Mouse (Mus musculus): ENCODE results near the gene Lrrc55. TPM values are rescaled to one million over a fixed set of nuclear protein-coding genes. Genes with fewer than 3 reads are reported as not detected.
A peak's percentile ranks its signal among the peaks of the same experiment; 100 is the strongest.

Lrrc55 gene
- polyA plus RNA-seq, 1 experiment from 2014 or later = 0.81 TPM

GRCm38 (mm10) chr2:85140833-85141232 is 56.2 kb downstream of the Lrrc55 start:
- no peak overlapping the region for H3K4me3 ChIP-seq (ENCODE audit: low read depth, low read length)

DNA sequence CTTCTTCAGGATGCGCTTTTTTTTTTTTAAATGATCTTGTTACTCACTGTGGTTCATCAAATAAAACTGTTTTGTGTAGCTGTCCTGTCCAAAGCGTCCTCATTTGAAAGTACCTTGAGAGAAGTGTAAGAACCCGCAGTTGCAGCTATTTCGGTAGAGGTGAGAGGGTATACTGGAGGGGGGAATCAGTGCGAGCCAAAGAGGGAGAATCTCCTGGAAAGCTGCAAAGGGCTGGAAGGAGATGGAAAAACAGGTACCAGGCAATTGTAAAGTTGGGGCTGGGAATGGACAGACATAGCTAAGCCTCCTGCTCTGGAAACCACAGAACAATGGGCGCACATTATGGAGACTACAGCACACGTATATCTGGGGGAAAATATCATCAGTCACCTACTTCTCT is 57.2 kb downstream of the Lrrc55 start:
- Histone ChIP-seq H3K4me1 (replicated peaks; ENCODE audit: control insufficient read depth, insufficient read depth, low read length) (no peaks in the 10 kb centered on the region), H3K27me3 (ENCODE audit: control insufficient read depth, insufficient read depth, low read length) (no peaks in the 10 kb centered on the region), H3K9me3 (ENCODE audit: control insufficient read depth, low read length) (no peaks in the 10 kb centered on the region), H3K9ac (ENCODE audit: low read length) (no peak overlapping the region), H3K4me2 (ENCODE audit: low read depth, low read length, severe bottlenecking) (no peak overlapping the region), H3K27ac (ENCODE audit: low read depth, low read length) (no peak overlapping the region), H3K36me3 (ENCODE audit: control insufficient read depth, insufficient read depth, low read length) (no peaks in the 10 kb centered on the region), H3K4me3 (ENCODE audit: low read depth, low read length) (no peak overlapping the region)
- WGBS = 72% methylated on average over 7 of the region's 7 CpGs
- DNase-seq (ENCODE audit: low spot score) (no peak), ATAC-seq (replicated peaks; ENCODE audit: low FRiP score) (no peak)

More at GRCm38 (mm10) chr2:85140833-85141232, 56.2 kb downstream of the Lrrc55 start:
- Histone ChIP-seq H3K9me3 (ENCODE audit: control insufficient read depth, low read length) (no peaks in the 10 kb centered on the region), H3K4me2 (ENCODE audit: low read depth, low read length, severe bottlenecking) (no peak overlapping the region), H3K9ac (ENCODE audit: low read length) (no peak overlapping the region), H3K4me1 (replicated peaks; ENCODE audit: control insufficient read depth, insufficient read depth, low read length) (no peaks in the 10 kb centered on the region), H3K36me3 (ENCODE audit: control insufficient read depth, insufficient read depth, low read length) (no peaks in the 10 kb centered on the region), H3K27ac (ENCODE audit: low read depth, low read length) (no peak overlapping the region), H3K27me3 (ENCODE audit: control insufficient read depth, insufficient read depth, low read length) (no peaks in the 10 kb centered on the region)
- no peak for DNase-seq (ENCODE audit: low spot score)
- ATAC-seq (replicated peaks; ENCODE audit: low FRiP score) = no peak

DNA sequence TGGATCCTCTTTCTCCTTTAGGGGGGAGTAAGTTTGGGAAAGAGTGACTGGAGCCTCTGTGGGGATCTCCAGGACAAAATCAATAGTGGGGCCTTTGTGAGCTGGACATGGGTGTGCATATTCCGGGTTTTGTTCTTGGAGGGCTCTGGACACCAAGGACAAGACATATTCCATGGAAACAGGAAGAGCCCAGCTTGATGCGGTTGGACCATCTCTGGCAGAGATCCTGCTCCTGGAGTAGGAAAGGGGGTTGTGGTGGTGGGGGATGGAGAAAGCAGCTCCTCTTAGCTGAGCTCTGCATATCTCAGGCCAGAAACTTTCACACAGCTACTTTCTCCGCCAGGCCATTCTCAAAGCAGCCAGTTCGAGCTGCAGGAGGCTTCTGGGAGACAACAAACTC is 57.6 kb downstream of the Lrrc55 start:
- Histone ChIP-seq H3K4me2 (ENCODE audit: low read depth, low read length, severe bottlenecking) (no peak overlapping the region), H3K4me3 (ENCODE audit: low read depth, low read length) (no peak overlapping the region), H3K9ac (ENCODE audit: low read length) (no peak overlapping the region), H3K27ac (ENCODE audit: low read depth, low read length) (no peak overlapping the region), H3K4me1 (replicated peaks; ENCODE audit: control insufficient read depth, insufficient read depth, low read length) (no peaks in the 10 kb centered on the region), H3K27me3 (ENCODE audit: control insufficient read depth, insufficient read depth, low read length) (no peaks in the 10 kb centered on the region), H3K36me3 (ENCODE audit: control insufficient read depth, insufficient read depth, low read length) (no peaks in the 10 kb centered on the region), H3K9me3 (ENCODE audit: control insufficient read depth, low read length) (no peaks in the 10 kb centered on the region)
- no peak for ATAC-seq (replicated peaks; ENCODE audit: low FRiP score)
- WGBS = 69% methylated on average over 4 of the region's 4 CpGs
- no peak for DNase-seq (ENCODE audit: low spot score)

GRCm38 (mm10) chr2:85138143-85138542 is 58.9 kb downstream of the Lrrc55 start:
- WGBS = 29% methylated on average over 2 of the region's 2 CpGs
- Histone ChIP-seq H3K36me3 (ENCODE audit: control insufficient read depth, insufficient read depth, low read length) (no peaks in the 10 kb centered on the region), H3K9me3 (ENCODE audit: control insufficient read depth, low read length) (no peaks in the 10 kb centered on the region), H3K27me3 (ENCODE audit: control insufficient read depth, insufficient read depth, low read length) (no peaks in the 10 kb centered on the region), H3K4me3 (ENCODE audit: low read depth, low read length) (no peak overlapping the region), H3K9ac (ENCODE audit: low read length) (no peak overlapping the region), H3K4me1 (replicated peaks; ENCODE audit: control insufficient read depth, insufficient read depth, low read length) (no peaks in the 10 kb centered on the region), H3K27ac (ENCODE audit: low read depth, low read length) (no peak overlapping the region), H3K4me2 (ENCODE audit: low read depth, low read length, severe bottlenecking) (no peak overlapping the region)
- no peak for ATAC-seq (replicated peaks; ENCODE audit: low FRiP score)
- no peak for DNase-seq (ENCODE audit: low spot score)

- Histone ChIP-seq H3K4me2 (ENCODE audit: low read depth, low read length, severe bottlenecking) (no peak overlapping the region), H3K36me3 (ENCODE audit: control insufficient read depth, insufficient read depth, low read length) (no peaks in the 10 kb centered on the region), H3K27ac (ENCODE audit: low read depth, low read length) (no peak overlapping the region), H3K9ac (ENCODE audit: low read length) (no peak overlapping the region), H3K4me1 (replicated peaks; ENCODE audit: control insufficient read depth, insufficient read depth, low read length) (no peaks in the 10 kb centered on the region), H3K4me3 (ENCODE audit: low read depth, low read length) (peak overlapping the region; percentile 2; the same call in 1 of the 2 replicates), H3K9me3 (ENCODE audit: control insufficient read depth, low read length) (no peaks in the 10 kb centered on the region), H3K27me3 (ENCODE audit: control insufficient read depth, insufficient read depth, low read length) (no peaks in the 10 kb centered on the region)
- 69% methylated on average over 10 of the region's 10 CpGs for WGBS
- DNase-seq (ENCODE audit: low spot score) = no peak
- no peak for ATAC-seq (replicated peaks; ENCODE audit: low FRiP score)
These were observed 59.3 kb downstream of the Lrrc55 start for GRCm38 (mm10) chr2:85137601-85138140.

DNA sequence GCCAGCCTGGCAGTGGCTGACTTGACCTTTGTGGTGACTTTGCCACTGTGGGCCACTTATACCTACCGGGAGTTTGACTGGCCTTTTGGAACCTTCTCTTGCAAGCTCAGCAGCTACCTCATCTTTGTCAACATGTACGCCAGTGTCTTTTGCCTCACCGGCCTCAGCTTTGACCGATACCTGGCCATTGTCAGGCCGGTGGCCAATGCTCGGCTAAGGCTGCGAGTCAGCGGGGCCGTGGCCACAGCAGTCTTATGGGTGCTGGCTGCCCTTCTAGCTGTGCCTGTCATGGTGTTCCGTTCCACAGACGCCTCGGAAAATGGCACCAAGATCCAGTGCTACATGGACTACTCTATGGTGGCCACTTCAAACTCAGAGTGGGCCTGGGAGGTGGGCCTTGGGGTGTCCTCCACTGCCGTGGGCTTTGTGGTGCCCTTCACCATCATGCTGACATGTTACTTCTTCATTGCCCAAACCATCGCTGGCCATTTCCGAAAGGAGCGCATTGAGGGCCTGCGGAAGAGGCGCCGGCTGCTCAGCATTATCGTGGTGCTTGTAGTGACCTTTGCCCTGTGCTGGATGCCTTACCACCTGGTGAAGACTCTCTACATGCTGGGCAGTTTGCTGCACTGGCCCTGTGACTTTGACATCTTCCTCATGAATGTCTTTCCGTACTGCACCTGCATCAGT is 60.0 kb downstream of the Lrrc55 start:
- Histone ChIP-seq H3K27me3 (ENCODE audit: control insufficient read depth, insufficient read depth, low read length) (no peaks in the 10 kb centered on the region), H3K36me3 (ENCODE audit: control insufficient read depth, insufficient read depth, low read length) (no peaks in the 10 kb centered on the region), H3K4me3 (ENCODE audit: low read depth, low read length) (peak overlapping the region; percentile 2; the same call in 1 of the 2 replicates), H3K4me1 (replicated peaks; ENCODE audit: control insufficient read depth, insufficient read depth, low read length) (no peaks in the 10 kb centered on the region), H3K9ac (ENCODE audit: low read length) (no peak overlapping the region), H3K27ac (ENCODE audit: low read depth, low read length) (no peak overlapping the region), H3K9me3 (ENCODE audit: control insufficient read depth, low read length) (no peaks in the 10 kb centered on the region), H3K4me2 (ENCODE audit: low read depth, low read length, severe bottlenecking) (no peak overlapping the region)
- DNase-seq (ENCODE audit: low spot score) (no peak), ATAC-seq (replicated peaks; ENCODE audit: low FRiP score) (no peak)
- 90% methylated on average over 21 of the region's 21 CpGs for WGBS

- ATAC-seq (replicated peaks; ENCODE audit: low FRiP score) (peak; percentile 40; the same call in 1 of the 2 replicates), DNase-seq (ENCODE audit: low spot score) (no peak)
- Histone ChIP-seq H3K9ac (ENCODE audit: low read length) (no peak within 1 kb of the TSS), H3K4me1 (replicated peaks; ENCODE audit: control insufficient read depth, insufficient read depth, low read length) (no peaks in the 10 kb centered on the region), H3K27ac (ENCODE audit: low read depth, low read length) (no peak within 1 kb of the TSS), H3K4me2 (ENCODE audit: low read depth, low read length, severe bottlenecking) (no peak within 1 kb of the TSS), H3K4me3 (ENCODE audit: low read depth, low read length) (no peak within 1 kb of the TSS), H3K27me3 (ENCODE audit: control insufficient read depth, insufficient read depth, low read length) (no peaks in the 10 kb centered on the region), H3K36me3 (ENCODE audit: control insufficient read depth, insufficient read depth, low read length) (no peaks in the 10 kb centered on the region), H3K9me3 (ENCODE audit: control insufficient read depth, low read length) (no peaks in the 10 kb centered on the region)
- WGBS = 0% methylated on average over 4 of the region's 4 CpGs
These were observed 60.9 kb downstream of the Lrrc55 start, which contains the start of gene Aplnr for GRCm38 (mm10) chr2:85136089-85136488. Aplnr (plus strand) TSS chr2:85136225.

GRCm38 (mm10) chr2:85135099-85135498 is 61.9 kb downstream of the Lrrc55 start:
- no peak for DNase-seq (ENCODE audit: low spot score)
- Histone ChIP-seq H3K4me2 (ENCODE audit: low read depth, low read length, severe bottlenecking) (no peak overlapping the region), H3K27ac (ENCODE audit: low read depth, low read length) (no peak overlapping the region), H3K4me1 (replicated peaks; ENCODE audit: control insufficient read depth, insufficient read depth, low read length) (peaks cover 5% of the 10 kb centered on the region; the same call in 1 of the 2 replicates), H3K9ac (ENCODE audit: low read length) (no peak overlapping the region), H3K9me3 (ENCODE audit: control insufficient read depth, low read length) (no peaks in the 10 kb centered on the region), H3K4me3 (ENCODE audit: low read depth, low read length) (no peak overlapping the region), H3K36me3 (ENCODE audit: control insufficient read depth, insufficient read depth, low read length) (no peaks in the 10 kb centered on the region), H3K27me3 (ENCODE audit: control insufficient read depth, insufficient read depth, low read length) (no peaks in the 10 kb centered on the region)
- 68% methylated on average over 1 of the region's 1 CpGs for WGBS
- no peak for ATAC-seq (replicated peaks; ENCODE audit: low FRiP score)

DNA sequence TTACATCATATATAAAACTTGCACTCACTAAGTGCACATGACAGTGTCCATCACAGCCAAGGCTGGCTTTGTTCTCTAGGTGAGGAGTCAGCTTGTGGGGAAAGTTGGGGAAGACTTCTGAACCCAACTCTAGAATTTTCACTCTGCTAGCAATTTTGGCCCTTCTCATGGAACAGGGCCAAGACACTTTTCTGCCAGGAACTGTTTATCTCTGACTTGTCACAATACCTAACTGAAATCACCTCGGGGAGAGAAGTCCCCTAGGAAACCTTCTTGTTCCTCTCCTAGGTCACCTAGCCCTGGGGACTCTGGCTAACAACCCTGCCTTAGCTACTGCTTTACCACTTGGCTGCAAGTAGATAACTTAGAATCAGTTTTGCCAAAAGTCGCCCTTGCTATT is 64.8 kb downstream of the Lrrc55 start:
- no peak overlapping the region for H3K4me2 ChIP-seq (ENCODE audit: low read depth, low read length, severe bottlenecking)
- ATAC-seq (replicated peaks; ENCODE audit: low FRiP score) (no peak), DNase-seq (ENCODE audit: low spot score) (no peak)
- H3K9me3 ChIP-seq (ENCODE audit: control insufficient read depth, low read length) = no peaks in the 10 kb centered on the region
- 71% methylated on average over 2 of the region's 2 CpGs for WGBS
- peaks cover 5% of the 10 kb centered on the region; the same call in 1 of the 2 replicates for H3K4me1 ChIP-seq (replicated peaks; ENCODE audit: control insufficient read depth, insufficient read depth, low read length)
- no peaks in the 10 kb centered on the region for H3K36me3 ChIP-seq (ENCODE audit: control insufficient read depth, insufficient read depth, low read length)
- H3K4me3 ChIP-seq (ENCODE audit: low read depth, low read length) = no peak overlapping the region
- H3K9ac ChIP-seq (ENCODE audit: low read length) = no peak overlapping the region
- no peak overlapping the region for H3K27ac ChIP-seq (ENCODE audit: low read depth, low read length)
- no peaks in the 10 kb centered on the region for H3K27me3 ChIP-seq (ENCODE audit: control insufficient read depth, insufficient read depth, low read length)
